Mouse (Mus musculus) myocyte (in vitro differentiated cells): ENCODE results near the gene Fam178b. TPM values are rescaled to one million over a fixed set of nuclear protein-coding genes. Genes with fewer than 3 reads are reported as not detected.

Source experiments
- H3K27me3 ChIP-seq: one replicate; pipeline ENCODE4 v1.6.1; 2011; ENCODE audit not compliant: control insufficient read depth, insufficient read depth, insufficient read length
- H3K36me3 ChIP-seq: one replicate; pipeline ENCODE4 v1.6.1; 2011; ENCODE audit not compliant: control insufficient read depth, insufficient read depth
- H3K4me2 ChIP-seq: one replicate; pipeline ENCODE4 v1.6.1; 2011; ENCODE audit warnings: low read depth, control low read depth
- H3K4me3 ChIP-seq: one replicate; pipeline ENCODE4 v1.5.1; 2011; ENCODE audit warnings: mild to moderate bottlenecking, control low read depth, moderate library complexity
- H3K79me2 ChIP-seq: one replicate; pipeline ENCODE4 v1.6.1; 2011; ENCODE audit not compliant: control insufficient read depth, insufficient read depth
- H3ac ChIP-seq: one replicate; pipeline ENCODE4 v1.6.1; 2011; ENCODE audit not compliant: control insufficient read depth, insufficient read length
- CEBPB ChIP-seq: IDR thresholded peaks from 2 replicates; pipeline ENCODE4 v1.6.1; 2011; ENCODE audit warnings: mild to moderate bottlenecking, moderate library complexity; ENCODE audit not compliant: poor library complexity, insufficient read depth, severe bottlenecking
- E2F4 ChIP-seq: IDR thresholded peaks from one replicate; pipeline ENCODE4 v1.6.1; 2011; ENCODE audit warnings: mild to moderate bottlenecking, control low read depth, moderate library complexity; ENCODE audit not compliant: insufficient read depth
- MAX ChIP-seq: IDR thresholded peaks from one replicate; pipeline ENCODE4 v1.6.1; 2011; ENCODE audit warnings: low read depth, mild to moderate bottlenecking, control low read depth
- MYOD1 ChIP-seq, 3 experiments: IDR thresholded peaks; one replicate each; pipeline ENCODE4 v1.6.1; 2011; ENCODE audit warnings: control low read depth in 2 of 3, low read depth in 2 of 3, mild to moderate bottlenecking in 2 of 3, moderate library complexity in 1 of 3; ENCODE audit not compliant: insufficient read length in 2 of 3, control insufficient read depth in 1 of 3
- MYOG ChIP-seq, 3 experiments: IDR thresholded peaks; one replicate each; pipeline ENCODE4 v1.6.1; 2011; ENCODE audit warnings: control low read depth in 2 of 3, low read depth in 2 of 3, mild to moderate bottlenecking in 2 of 3; ENCODE audit not compliant: insufficient read length in 2 of 3, control insufficient read depth in 1 of 3, insufficient read depth in 1 of 3
- POLR2A ChIP-seq: IDR thresholded peaks from one replicate; pipeline ENCODE4 v1.6.1; 2011; ENCODE audit warnings: low read depth, mild to moderate bottlenecking, control low read depth, moderate library complexity; ENCODE audit not compliant: insufficient read length
- POLR2AphosphoS2 ChIP-seq: IDR thresholded peaks from one replicate; pipeline ENCODE4 v1.6.1; 2011; ENCODE audit warnings: low read depth, control low read depth; ENCODE audit not compliant: insufficient read length
- REST ChIP-seq: IDR thresholded peaks from one replicate; pipeline ENCODE4 v1.6.1; 2011; ENCODE audit warnings: mild to moderate bottlenecking, control low read depth, moderate library complexity; ENCODE audit not compliant: insufficient read depth, insufficient read length
- SRF ChIP-seq: IDR thresholded peaks from one replicate; pipeline ENCODE4 v1.6.1; 2011; ENCODE audit warnings: low read depth; ENCODE audit not compliant: control insufficient read depth, insufficient read length
- TCF12 ChIP-seq: IDR thresholded peaks from one replicate; pipeline ENCODE4 v1.6.1; 2011; ENCODE audit warnings: mild to moderate bottlenecking, control low read depth; ENCODE audit not compliant: poor library complexity, insufficient read depth, severe bottlenecking
- TCF3 ChIP-seq: IDR thresholded peaks from one replicate; pipeline ENCODE4 v1.6.1; 2011; ENCODE audit warnings: low read depth, control low read depth; ENCODE audit not compliant: insufficient read length
- USF1 ChIP-seq: IDR thresholded peaks from one replicate; pipeline ENCODE4 v1.6.1; 2011; ENCODE audit warnings: low read depth, mild to moderate bottlenecking, control low read depth, moderate library complexity
- polyA plus RNA-seq: library from polyadenylated mRNA; unstranded; fragments of >200 nt; fragmentation: generic; extraction: Trizol; gene quantifications from one replicate; pipeline ENCODE4 v1.2.1, GENCODE M21; 2012; ENCODE audit warnings: missing spikeins

The Fam178b gene
- polyA plus RNA-seq, 1 experiment = 1.5 TPM

- no peak for TF ChIP-seq CEBPB
- TF ChIP-seq POLR2AphosphoS2 = no peak
- TF ChIP-seq E2F4 = no peak
- no peak for TF ChIP-seq SRF
- TF ChIP-seq REST = no peak
- no peak for TF ChIP-seq TCF12
- TF ChIP-seq MYOG (IDR thresholded peaks at IDR 0.05; ENCODE audit: control insufficient read depth in 1 of 3, insufficient read depth in 1 of 3, insufficient read length in 2 of 3, low read depth in 2 of 3) = no peak
- no peak for TF ChIP-seq MYOD1 (IDR thresholded peaks at IDR 0.05; ENCODE audit: control insufficient read depth in 1 of 3, insufficient read length in 2 of 3, low read depth in 2 of 3)
- TF ChIP-seq MAX = no peak
- no peak for TF ChIP-seq TCF3
- TF ChIP-seq USF1 = no peak
- no peak for TF ChIP-seq POLR2A
Observed at GRCm38 (mm10) chr1:36690671-36691235, 7.8 kb upstream of the Fam178b start.

GRCm38 (mm10) chr1:36683810-36684467 lies 956 bp upstream of the Fam178b start:
- Histone ChIP-seq H3K79me2 (no peaks in the 10 kb centered on the region), H3K4me2 (peak overlapping the region; percentile 21), H3ac (no peak overlapping the region), H3K4me3 (no peak overlapping the region), H3K27me3 (no peaks in the 10 kb centered on the region), H3K36me3 (no peaks in the 10 kb centered on the region)
- TF ChIP-seq USF1 (no peak), MYOD1 (IDR thresholded peaks at IDR 0.05; ENCODE audit: control insufficient read depth in 1 of 3, insufficient read length in 2 of 3, low read depth in 2 of 3) (peak in 1 of 3 experiments; percentile 30)

More at GRCm38 (mm10) chr1:36690671-36691235, 7.8 kb upstream of the Fam178b start:
- Histone ChIP-seq H3K36me3 (peaks cover 8% of the 10 kb centered on the region), H3ac (peak overlapping the region; percentile 94), H3K79me2 (peaks cover 13% of the 10 kb centered on the region), H3K4me3 (peak overlapping the region; percentile 74), H3K4me2 (peak overlapping the region; percentile 69), H3K27me3 (no peaks in the 10 kb centered on the region)

GRCm38 (mm10) chr1:36680893-36681292 lies 2.1 kb downstream of the Fam178b start:
- H3K27me3 ChIP-seq = no peaks in the 10 kb centered on the region

GRCm38 (mm10) chr1:36674936-36675335 lies 8.0 kb downstream of the Fam178b start:
- no peak for TF ChIP-seq E2F4
- no peak for TF ChIP-seq MYOD1 (IDR thresholded peaks at IDR 0.05; ENCODE audit: control insufficient read depth in 1 of 3, insufficient read length in 2 of 3, low read depth in 2 of 3)
- TF ChIP-seq REST = no peak
- TF ChIP-seq POLR2AphosphoS2 = no peak
- TF ChIP-seq SRF = no peak
- TF ChIP-seq TCF3 = no peak
- TF ChIP-seq MYOG (IDR thresholded peaks at IDR 0.05; ENCODE audit: control insufficient read depth in 1 of 3, insufficient read depth in 1 of 3, insufficient read length in 2 of 3, low read depth in 2 of 3) = no peak

More at GRCm38 (mm10) chr1:36680893-36681292, 2.1 kb downstream of the Fam178b start:
- Histone ChIP-seq H3K4me2 (no peak overlapping the region), H3K36me3 (no peaks in the 10 kb centered on the region), H3ac (no peak overlapping the region), H3K4me3 (no peak overlapping the region), H3K79me2 (no peaks in the 10 kb centered on the region)
- no peak for TF ChIP-seq REST
- TF ChIP-seq USF1 = no peak
- no peak for TF ChIP-seq MYOD1 (IDR thresholded peaks at IDR 0.05; ENCODE audit: control insufficient read depth in 1 of 3, insufficient read length in 2 of 3, low read depth in 2 of 3)
- TF ChIP-seq MAX = no peak
- TF ChIP-seq TCF3 = no peak
- no peak for TF ChIP-seq CEBPB
- no peak for TF ChIP-seq MYOG (IDR thresholded peaks at IDR 0.05; ENCODE audit: control insufficient read depth in 1 of 3, insufficient read depth in 1 of 3, insufficient read length in 2 of 3, low read depth in 2 of 3)
- no peak for TF ChIP-seq POLR2AphosphoS2
- no peak for TF ChIP-seq E2F4
- no peak for TF ChIP-seq POLR2A
- TF ChIP-seq SRF = no peak
- no peak for TF ChIP-seq TCF12

More at GRCm38 (mm10) chr1:36674936-36675335, 8.0 kb downstream of the Fam178b start:
- Histone ChIP-seq H3K4me2 (no peak overlapping the region), H3K4me3 (no peak overlapping the region), H3K27me3 (no peaks in the 10 kb centered on the region), H3K79me2 (no peaks in the 10 kb centered on the region), H3K36me3 (no peaks in the 10 kb centered on the region), H3ac (no peak overlapping the region)
